Mouse (Mus musculus): ENCODE results near the gene Cadm4.

Gene Cadm4

DNA sequence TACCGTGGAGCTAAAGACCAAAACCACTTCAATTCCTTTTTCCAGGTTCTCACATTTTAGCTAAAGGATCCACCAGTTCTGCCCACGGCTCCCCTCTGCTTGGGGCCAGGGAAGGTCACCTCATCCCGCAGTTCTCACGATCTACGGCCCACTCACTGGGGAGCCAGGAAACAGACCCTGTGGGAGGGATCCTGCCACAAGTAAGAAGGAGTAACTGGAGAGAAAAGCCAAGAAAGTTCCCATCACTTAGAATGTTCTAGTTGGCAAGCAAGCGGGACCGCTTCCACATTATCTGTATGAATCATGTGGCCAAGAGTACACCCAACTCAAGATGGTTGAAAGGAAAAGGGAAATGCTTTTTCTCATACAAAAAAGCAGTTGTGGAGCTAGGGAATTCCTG, 5.0 kb upstream of the Cadm4 start:
- CTCF ChIA-PET: interaction anchor here in 2 of 4 experiments (0.6 to 1.4 kb wide), 4 partner anchors 67 to 454 kb away, joined by 3 to 17 read pairs (median 4); no protein-coding TSS in a partner anchor

DNA sequence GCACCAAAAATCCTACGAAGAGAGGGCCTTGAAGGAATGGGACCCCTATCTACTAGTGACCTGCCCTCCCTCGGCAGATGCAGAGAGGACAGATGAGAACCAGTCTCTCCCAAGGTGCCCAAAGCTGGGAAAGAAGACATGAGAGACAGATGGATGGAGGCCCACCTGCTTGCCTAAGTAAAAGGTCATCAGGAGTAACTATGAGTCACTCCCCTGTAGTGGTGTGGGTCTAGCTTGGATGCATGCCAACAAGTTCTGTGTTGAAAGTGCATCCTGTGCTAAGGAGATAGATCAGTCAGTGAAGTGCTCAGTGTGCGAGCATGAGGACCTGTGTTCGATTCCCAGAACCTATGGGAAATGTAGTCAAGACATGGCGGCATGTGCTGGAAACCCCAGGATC, 2.9 kb upstream of the Cadm4 start:
- POLR2A ChIA-PET: interaction anchor here in 2 of 4 experiments (0.5 to 1.0 kb wide), 2 partner anchors 28 to 242 kb away, joined by 3 read pairs; partner anchors contain the start of gene Zfp428 (in 1 of the 2)
- CTCF ChIA-PET: no interaction called here

More for the DNA sequence above, 5.0 kb upstream of the Cadm4 start:
- POLR2A ChIA-PET: interaction anchor here in 3 of 4 experiments (0.7 to 1.3 kb wide), 5 partner anchors 22 to 188 kb away, joined by 3 to 7 read pairs (median 5); partner anchors contain the start of gene Zfp428 (in 1 of the 3)

DNA sequence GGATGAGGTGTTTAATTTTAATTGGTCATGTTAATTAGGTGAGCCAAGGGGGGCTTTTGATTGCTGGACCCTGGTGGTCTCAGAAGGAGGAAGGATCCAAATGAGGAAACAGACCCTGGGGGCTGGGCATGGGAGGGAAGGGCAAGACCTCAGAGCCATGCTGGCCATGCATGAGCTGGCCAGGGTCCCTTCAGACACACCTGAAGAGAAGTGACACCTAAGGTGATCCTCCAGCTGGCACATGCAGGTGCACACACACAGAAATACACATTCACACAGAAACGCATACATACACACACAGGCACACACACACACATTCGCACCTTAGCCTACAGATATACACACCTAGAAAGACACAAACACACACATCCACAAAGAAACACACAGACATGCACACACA, 2.1 kb upstream of the Cadm4 start:
- ChIA-PET POLR2A (interaction anchor here in 2 of 4 experiments (1.0 to 1.3 kb wide), 3 partner anchors 8 to 411 kb away, joined by 3 read pairs; partner anchors contain the start of gene Zfp428 (in 1 of the 2)), CTCF (interaction anchor here in 2 of 4 experiments (0.7 to 1.2 kb wide), 4 partner anchors 37 to 1376 kb away, joined by 3 to 5 read pairs (median 4); no protein-coding TSS in a partner anchor)

DNA sequence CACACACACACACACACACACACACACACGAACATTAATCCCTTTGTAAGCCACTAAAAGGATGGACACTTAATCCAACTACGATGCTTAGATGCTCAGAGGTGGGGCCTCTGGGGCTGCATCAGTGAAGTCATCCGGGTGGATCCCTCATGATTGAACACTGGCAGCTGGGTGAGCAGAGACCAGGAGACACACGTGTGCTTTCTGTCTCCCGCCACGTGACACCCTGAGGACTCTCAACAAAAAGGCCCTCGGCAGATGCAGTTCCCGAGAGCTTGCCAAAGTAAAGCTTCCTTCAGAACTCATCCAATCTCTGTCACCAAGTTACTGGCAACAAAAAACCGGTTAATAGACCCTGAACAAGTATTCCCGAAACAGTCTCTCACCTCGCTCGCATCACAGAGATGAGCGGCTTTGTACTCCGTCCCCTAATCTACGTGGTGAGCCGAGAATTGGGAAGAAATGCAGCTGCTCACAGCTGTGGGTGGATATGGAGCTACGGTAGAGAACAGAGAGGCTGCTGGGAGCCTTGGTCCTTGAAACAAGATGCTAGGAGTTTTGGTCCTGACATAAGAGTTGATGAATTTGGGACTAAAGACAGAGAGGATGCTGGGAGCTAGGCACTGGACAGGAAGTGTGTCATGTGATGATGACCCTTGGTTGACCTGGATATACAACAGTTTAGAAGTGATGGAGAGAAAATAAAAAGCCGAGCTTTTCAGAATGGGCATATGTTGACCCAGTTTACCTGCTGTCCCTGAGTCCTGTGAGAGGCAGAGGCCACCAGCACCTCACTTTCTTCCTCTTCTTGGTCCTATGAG, 1.5 kb upstream of the Cadm4 start:
- POLR2A ChIA-PET: interaction anchor here in 2 of 4 experiments (0.8 to 1.9 kb wide), 16 partner anchors 8 to 411 kb away, joined by 3 to 10 read pairs (median 3); partner anchors contain the start of genes Zfp428 (in 2 of the 2) and Irgq (in 1 of the 2)
- CTCF ChIA-PET: interaction anchor here (0.7 to 2.2 kb wide), 12 partner anchors 8 to 1375 kb away, joined by 3 to 14 read pairs (median 5); partner anchors contain the start of genes Pinlyp (in 1 of the 4) and Xrcc1 (in 1 of the 4)

DNA sequence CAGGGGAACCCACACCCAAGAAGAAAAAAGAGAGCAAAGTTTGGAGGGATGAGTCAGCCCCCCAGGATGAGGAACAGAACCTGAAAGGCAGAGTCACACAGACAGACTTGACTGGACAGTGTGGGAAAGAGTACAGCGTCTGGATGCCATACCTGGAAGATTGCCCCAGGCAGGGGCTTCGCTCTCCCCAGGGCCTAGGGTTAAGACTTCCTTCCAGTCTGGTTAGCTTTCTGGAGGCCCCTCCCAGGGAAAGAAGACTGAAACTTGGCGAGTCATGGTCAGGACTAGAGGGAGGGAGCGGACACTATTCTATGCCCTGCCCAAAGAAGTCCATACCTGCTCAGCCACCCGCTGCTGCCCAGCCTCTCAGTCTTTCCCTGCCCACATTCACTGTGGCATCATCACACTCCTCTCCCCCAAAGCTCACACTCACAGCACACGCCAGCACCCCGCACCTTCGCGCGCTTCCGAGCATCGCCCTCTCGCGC, 793 bp upstream of the Cadm4 start:
- ChIA-PET CTCF (interaction anchor here in 3 of 4 experiments (0.5 to 2.2 kb wide), 22 partner anchors 8 to 161 kb away, joined by 3 to 20 read pairs (median 5); partner anchors contain the start of gene Smg9 (in 1 of the 3)), POLR2A (interaction anchor here in 3 of 4 experiments (0.7 to 3.9 kb wide), 23 partner anchors 8 to 410 kb away, joined by 3 to 24 read pairs (median 4); partner anchors contain the start of genes Irgq (in 2 of the 3) and Zfp428 (in 2 of the 3))

DNA sequence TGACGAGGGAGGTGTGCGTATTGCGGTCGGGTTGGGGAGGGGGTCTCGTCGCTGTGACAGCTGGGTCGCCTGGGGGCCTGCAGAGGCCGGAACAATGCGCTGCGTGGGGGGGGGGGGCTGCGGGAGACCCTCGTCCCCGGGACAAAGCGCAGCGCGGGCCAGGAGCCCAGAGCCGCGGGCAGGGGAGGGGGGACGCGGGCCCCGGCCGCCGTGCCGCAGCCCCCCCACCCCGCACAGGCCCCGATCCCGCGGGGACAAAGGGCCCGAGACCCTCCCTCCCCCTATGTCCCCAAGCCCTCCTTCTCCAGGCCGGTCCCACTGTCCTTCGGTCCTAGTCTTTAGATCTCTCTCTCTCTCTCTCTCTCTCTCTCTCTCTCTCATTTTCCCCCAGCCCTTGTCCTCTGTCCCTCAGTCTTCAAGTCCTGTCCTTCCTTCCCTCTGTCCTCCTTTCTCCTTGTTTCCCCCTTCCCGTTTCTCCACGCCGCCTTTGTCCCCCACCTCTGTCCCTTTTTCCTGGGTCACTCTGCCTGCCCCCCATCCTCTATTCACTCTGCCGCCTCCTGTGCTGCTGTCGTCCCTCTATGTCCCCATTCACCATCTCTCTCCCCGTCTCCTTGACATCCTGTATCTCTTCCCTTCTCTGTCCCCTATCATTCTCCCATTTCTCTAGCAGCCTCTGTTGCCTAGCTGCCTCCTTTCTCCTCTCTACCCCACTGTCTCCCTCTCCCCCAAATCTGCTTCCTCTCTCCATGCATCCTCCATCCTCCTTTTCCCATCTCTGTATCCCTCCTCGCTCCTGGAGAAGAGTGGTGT, 591 bp downstream of the Cadm4 start:
- ChIA-PET CTCF (interaction anchor here (0.5 to 2.2 kb wide), 17 partner anchors 9 to 160 kb away, joined by 3 to 20 read pairs (median 5); partner anchors contain the start of gene Smg9 (in 1 of the 4)), POLR2A (interaction anchor here in 3 of 4 experiments (0.5 to 3.9 kb wide), 17 partner anchors 10 to 137 kb away, joined by 3 to 24 read pairs (median 5); partner anchors contain the start of genes Irgq (in 2 of the 3), Smg9 (in 1 of the 3) and Zfp428 (in 1 of the 3))

DNA sequence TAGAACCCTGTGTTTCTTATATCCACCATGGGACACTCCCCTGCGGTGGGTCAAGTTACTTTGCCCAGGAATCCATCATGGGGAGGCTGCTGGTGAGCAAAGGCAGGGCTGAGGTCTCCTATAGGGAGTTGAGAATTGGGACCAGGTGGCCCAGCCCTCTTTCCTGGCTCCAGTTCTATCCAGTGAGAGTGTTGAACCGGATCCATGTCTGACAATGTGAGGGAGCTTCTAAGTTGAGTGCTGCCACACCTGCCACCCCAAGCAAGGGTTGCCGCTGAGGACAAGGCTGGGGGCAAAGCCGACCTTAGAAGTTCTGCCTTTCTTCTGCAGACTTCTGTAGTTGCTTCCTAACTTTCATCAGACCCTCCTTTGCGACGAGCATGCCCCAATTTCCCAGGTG, 1.5 kb downstream of the Cadm4 start:
- ChIA-PET CTCF (interaction anchor here (0.6 to 2.4 kb wide), 16 partner anchors 10 to 468 kb away, joined by 3 to 11 read pairs (median 3); no protein-coding TSS in a partner anchor), POLR2A (interaction anchor here (0.6 to 3.9 kb wide), 16 partner anchors 9 to 705 kb away, joined by 3 to 24 read pairs (median 4); partner anchors contain the start of genes Zfp428 (in 2 of the 4) and AC161166.1 (in 1 of the 4))

DNA sequence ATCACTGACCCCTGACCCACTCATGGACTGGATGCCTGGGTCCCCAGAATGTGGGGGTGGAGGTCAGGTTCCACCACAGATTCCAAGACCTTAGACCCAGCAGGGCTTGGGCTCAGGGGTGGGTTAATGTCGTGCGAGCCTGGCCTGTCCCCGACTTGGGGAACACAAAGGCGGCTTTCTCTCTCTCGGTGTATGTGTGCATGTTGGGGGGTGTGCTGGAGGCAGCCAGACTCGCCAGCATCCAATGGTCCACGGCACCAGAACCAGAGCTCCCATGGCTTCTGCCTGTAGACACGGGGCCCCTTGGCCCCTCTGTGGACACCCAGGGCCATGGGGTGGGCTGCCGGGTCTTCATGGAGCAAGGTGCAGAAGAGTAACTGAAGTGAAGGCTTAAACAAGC, 3.7 kb downstream of the Cadm4 start:
- POLR2A ChIA-PET: interaction anchor here in 1 of 4 experiments (2.2 kb wide), 1 partner anchor 134 kb away, joined by 4 read pairs; no protein-coding TSS in a partner anchor
- CTCF ChIA-PET: interaction anchor here in 2 of 4 experiments (0.8 to 2.4 kb wide), 3 partner anchors 12 to 113 kb away, joined by 3 to 11 read pairs (median 3); no protein-coding TSS in a partner anchor

DNA sequence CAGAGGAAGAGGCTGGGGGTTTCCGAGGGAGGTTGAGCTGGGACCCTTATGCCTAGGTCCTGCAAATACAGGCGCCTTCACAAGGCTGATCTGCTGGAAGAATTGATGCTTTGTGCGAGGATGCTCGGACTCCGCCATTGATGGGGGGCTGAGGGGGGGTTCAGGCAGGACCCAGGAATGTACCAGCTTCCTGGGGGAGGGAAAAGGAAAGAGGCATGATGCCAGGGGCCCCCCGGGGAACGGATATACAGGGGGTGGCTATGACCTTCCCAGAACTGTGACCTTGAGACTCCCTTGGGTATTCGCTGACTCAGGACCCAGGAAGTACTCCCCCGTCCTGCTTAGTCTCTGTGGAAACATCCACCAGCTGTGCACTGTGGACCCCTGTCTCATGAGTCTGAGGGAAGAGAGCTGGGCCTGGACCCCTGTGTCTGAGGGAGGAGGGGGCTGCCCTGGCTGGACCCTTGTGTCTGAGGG, 4.9 kb downstream of the Cadm4 start:
- ChIA-PET CTCF (interaction anchor here in 2 of 4 experiments (1.0 to 1.1 kb wide), 2 partner anchors 15 to 29 kb away, joined by 4 to 5 read pairs; no protein-coding TSS in a partner anchor), POLR2A (interaction anchor here (0.6 to 4.4 kb wide), 4 partner anchors 10 to 28 kb away, joined by 3 to 21 read pairs (median 4); no protein-coding TSS in a partner anchor)

DNA sequence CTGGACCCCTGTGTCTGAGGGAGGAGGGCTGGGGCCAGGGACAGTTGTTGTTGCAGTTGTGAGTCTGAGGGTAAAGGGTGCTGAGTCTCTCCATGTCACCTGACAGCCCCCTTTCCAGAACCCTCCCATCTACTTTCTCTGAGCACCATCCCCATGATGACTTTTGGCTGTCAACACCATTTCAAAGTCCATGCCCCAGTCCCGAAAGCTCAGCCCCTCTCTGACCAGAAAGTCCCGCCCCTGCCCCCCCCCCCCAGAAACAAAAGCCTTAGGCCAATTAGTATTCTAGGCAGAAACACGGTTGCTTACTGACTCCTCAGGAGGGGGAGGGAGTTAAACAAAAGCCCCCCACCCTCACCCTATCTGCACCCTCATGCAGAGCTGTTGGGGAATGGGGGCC, 5.6 kb downstream of the Cadm4 start:
- CTCF ChIA-PET: interaction anchor here in 3 of 4 experiments (0.6 to 1.1 kb wide), 3 partner anchors 14 to 132 kb away, joined by 3 to 5 read pairs (median 4); no protein-coding TSS in a partner anchor
- POLR2A ChIA-PET: interaction anchor here in 2 of 4 experiments (1.1 to 4.4 kb wide), 5 partner anchors 9 to 38 kb away, joined by 3 to 21 read pairs (median 4); no protein-coding TSS in a partner anchor

DNA sequence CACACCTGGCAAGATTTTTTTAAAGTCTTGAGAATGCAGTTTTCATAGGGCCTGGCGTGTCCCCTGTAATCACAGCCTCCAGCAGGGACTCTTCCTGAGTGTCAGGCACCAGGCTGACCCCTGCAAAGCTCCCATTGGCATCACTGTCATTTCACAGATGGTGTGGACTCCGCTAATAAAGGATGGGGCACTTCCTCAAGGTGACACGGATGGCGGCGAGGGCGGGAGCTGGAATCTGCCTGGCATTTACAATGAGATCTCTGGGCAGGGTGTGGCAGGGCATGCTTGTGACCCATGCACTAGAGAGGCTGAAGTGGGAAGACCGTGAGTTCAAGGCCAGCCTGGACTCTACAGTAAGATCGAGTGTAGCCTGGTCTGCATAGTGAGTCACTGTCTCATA, 6.5 kb downstream of the Cadm4 start:
- ChIA-PET POLR2A (interaction anchor here in 2 of 4 experiments (1.7 to 4.4 kb wide), 3 partner anchors 10 to 19 kb away, joined by 4 to 21 read pairs (median 12); no protein-coding TSS in a partner anchor), CTCF (interaction anchor here in 2 of 4 experiments (0.9 to 1.2 kb wide), 2 partner anchors 14 kb away, joined by 3 to 4 read pairs; no protein-coding TSS in a partner anchor)

DNA sequence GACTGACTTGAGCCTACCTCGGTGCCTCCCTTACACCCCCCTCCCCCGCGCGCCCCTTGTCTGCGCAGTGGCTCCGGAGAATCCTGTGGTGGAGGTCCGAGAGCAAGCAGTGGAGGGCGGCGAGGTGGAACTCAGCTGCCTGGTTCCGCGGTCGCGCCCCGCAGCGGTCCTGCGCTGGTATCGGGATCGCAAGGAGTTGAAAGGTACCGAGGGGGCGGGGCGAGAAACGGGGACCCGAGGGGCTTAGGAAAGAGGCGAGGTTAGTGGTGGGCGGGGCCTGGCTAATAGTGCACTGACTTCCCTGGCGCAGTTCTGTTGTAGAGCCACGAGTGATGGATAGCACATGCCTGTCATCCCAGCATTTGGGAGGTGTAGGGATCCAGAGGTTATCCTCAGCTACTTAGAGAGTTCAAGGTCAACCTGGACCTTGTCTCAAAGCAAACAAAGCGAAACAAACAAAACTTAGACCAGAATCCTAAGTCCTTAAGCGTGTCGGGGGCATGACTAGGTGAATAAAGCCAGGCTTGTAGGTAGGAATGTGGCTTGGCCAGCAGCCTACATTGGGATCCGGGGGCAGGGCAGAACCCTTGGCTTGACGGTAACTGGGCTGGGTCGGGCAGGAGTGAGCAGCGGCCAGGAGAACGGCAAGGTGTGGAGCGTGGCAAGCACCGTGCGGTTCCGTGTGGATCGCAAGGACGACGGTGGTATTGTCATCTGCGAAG, 18.2 kb downstream of the Cadm4 start:
- CTCF ChIA-PET: interaction anchor here (0.5 to 2.9 kb wide), 32 partner anchors 8 to 334 kb away, joined by 3 to 21 read pairs (median 4); partner anchors contain the start of genes AC161166.1 (in 1 of the 4), Cadm4 (in 1 of the 4), Irgq (in 1 of the 4) and Plaur (in 1 of the 4)
- POLR2A ChIA-PET: interaction anchor here in 3 of 4 experiments (0.8 to 11.8 kb wide), 14 partner anchors 11 to 200 kb away, joined by 3 to 133 read pairs (median 6); partner anchors contain the start of genes Pinlyp (in 1 of the 3) and Xrcc1 (in 1 of the 3)

DNA sequence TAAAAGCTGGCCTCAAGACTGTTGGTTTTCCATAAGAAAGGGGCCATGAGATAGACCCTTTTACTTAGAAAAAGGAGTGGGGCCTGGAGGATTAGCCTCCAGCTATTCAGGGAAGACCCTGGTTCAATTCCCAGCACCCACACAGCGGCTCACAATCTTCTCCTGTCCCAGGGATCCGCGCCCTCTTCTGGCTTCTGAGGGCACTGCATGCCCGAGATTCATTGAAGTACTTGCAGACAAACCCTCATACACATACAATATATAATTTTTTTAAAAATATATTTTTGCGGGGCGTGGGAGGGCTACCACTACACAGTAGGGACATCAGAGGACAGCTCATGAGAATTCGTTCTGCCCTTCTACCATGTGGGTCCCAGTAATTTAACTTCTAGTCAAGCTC, 19.1 kb downstream of the Cadm4 start:
- ChIA-PET POLR2A (interaction anchor here in 3 of 4 experiments (0.5 to 11.8 kb wide), 10 partner anchors 9 to 164 kb away, joined by 3 to 133 read pairs (median 3); partner anchors contain the start of gene Cadm4 (in 1 of the 3)), CTCF (interaction anchor here (0.6 to 2.9 kb wide), 59 partner anchors 8 to 1369 kb away, joined by 3 to 21 read pairs (median 4); partner anchors contain the start of genes Cadm4 (in 2 of the 4), Xrcc1 (in 2 of the 4), Irgq (in 1 of the 4) and Pinlyp (in 1 of the 4))

DNA sequence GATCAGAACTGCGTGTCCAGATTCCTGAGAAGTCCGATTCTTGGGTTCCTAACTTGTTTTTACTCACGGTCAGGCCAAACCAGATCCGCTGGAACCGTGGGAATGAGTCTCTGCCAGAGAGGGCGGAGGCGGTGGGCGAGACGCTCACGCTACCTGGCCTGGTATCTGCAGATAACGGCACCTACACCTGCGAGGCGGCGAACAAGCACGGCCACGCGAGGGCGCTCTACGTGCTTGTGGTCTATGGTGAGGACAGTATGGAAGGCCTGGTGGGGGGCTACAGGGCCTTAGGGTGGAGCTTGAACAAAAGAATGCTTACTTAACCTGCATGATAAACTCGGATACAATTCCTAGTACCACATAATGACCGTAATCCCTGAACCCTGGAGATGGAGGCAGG, 19.7 kb downstream of the Cadm4 start:
- ChIA-PET CTCF (interaction anchor here (0.6 to 2.9 kb wide), 46 partner anchors 9 to 1124 kb away, joined by 3 to 21 read pairs (median 4); partner anchors contain the start of genes Cadm4 (in 1 of the 4), Irgq (in 1 of the 4), Rabac1 (in 1 of the 4) and Xrcc1 (in 1 of the 4)), POLR2A (interaction anchor here in 2 of 4 experiments (0.7 to 11.8 kb wide), 8 partner anchors 8 to 39 kb away, joined by 3 to 133 read pairs (median 3); partner anchors contain the start of gene Cadm4 (in 1 of the 2))

DNA sequence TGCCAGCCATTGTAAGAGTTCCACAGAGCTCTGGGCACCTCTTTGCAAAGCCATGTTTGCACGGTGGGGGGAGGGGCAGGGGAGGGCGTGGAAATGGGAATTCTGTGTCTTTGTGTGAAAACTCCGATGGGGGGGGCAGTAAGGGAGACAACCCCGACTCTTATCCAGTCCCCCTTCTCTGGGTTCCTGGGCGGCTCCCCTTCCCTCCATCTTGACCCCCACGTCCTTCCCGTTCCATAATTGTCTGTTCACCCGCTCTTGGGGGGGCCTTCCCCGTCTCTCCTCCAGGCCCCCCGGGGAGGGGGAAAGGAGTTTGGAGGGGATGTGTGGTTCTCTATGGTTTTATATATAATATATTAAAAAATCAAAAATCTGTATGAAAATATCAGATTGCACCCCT, 22.2 kb downstream of the Cadm4 start:
- POLR2A ChIA-PET: interaction anchor here in 3 of 4 experiments (0.6 to 11.8 kb wide), 7 partner anchors 13 to 66 kb away, joined by 3 to 133 read pairs (median 5); no protein-coding TSS in a partner anchor
- CTCF ChIA-PET: interaction anchor here in 2 of 4 experiments (0.6 to 0.7 kb wide), 4 partner anchors 14 to 530 kb away, joined by 3 to 6 read pairs (median 4); no protein-coding TSS in a partner anchor
